Mouse (Mus musculus) mature B cell (primary cell): ENCODE results near the gene Inafm1.

Experiments used
- in situ Hi-C: fragments of 300-500 bp; cut with MboI; formaldehyde crosslinking; loops from 2 replicates; pipeline ENCODE4 v1.14.3; 2019

The Inafm1 gene

DNA sequence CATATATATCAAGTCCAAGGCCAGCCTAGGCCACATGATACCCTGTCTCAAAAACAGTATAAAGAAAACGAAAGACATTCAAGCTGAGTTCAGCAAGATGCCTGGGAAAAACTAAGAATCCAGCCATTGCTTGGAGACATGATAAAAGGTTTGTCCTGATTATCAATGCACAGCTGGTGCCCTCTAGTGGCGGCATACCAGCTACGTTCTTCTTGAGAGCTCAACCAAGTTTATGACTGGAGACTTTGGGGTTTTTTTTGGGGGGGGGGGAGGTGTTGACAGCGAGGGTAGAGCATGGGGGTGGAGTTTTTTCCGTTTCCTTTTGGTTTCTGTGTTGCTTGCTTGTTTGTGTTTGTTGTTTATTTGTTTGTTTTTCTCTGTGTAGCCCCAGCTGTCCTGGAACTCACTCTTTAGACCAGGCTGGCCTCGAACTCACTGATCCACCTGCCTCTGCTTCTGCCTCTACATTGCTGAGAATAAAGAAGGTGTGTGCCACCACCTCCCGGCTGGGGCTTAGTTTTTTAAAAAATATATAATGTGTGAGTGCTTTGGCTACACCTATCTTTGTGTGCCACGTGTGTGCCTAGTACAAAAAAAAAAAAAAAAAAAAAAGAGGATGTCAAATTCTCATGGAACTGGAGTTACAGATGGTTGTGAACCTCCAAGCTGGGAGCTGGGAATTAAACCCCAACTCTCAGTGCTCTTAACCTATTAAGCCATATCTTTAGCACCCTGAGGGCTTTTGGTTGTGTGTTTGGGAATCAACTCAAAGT lies 10.2 kb downstream of the Inafm1 start:
- in situ Hi-C loops: no loop called here

GRCm38 (mm10) chr7:16261097-16261496 lies 12.3 kb downstream of the Inafm1 start:
- in situ Hi-C loops: no loop called here

- in situ Hi-C loops: loop anchor here (5.0 kb wide), 1 partner anchor 67 kb away; no protein-coding TSS in a partner anchor
Observed at GRCm38 (mm10) chr7:16259110-16259590, 14.3 kb downstream of the Inafm1 start, which contains the start of gene C5ar1. C5ar1 (minus strand) TSS chr7:16259540.

DNA sequence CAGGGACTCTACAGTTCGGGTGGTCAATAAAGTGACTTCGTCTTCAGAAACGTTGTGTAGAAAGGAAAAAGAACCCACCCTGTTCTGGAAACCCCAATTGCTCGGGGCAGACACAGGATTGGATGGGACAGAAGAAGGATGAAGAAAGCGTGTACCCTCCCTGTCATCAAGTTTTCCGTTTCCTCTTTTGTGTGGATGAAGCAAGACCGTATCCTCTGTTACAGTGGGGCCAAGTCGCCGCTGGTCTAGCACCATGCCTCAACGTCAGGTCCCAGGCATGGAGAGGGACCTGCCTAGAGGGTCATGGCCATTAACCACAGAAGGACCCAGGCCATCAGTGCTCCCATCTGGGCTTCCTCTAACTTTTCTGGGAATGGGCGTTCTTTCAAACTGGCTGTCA lies 15.6 kb downstream of the Inafm1 start:
- in situ Hi-C loops: loop anchor here (5.0 kb wide), 1 partner anchor 66 kb away; no protein-coding TSS in a partner anchor

DNA sequence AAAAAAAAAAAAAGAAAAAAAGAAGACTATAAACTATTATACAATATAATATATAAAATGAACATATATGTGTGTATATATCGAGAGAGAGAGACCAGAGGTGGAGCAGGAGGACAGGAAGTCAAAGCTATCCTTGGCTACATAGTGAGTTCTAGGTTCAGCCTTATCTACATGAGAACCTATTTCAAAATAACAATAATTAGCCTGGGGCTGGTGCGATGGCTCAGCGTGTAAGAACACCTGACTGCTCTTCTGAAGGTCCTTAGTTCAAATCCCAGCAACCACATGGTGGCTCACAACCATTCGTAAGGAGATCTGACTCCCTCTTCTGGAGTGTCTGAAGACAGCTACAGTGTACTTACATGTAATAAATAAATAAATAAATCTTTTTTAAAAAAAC lies 17.5 kb downstream of the Inafm1 start:
- in situ Hi-C loops: loop anchor here (5.0 kb wide), 1 partner anchor 64 kb away; no protein-coding TSS in a partner anchor

DNA sequence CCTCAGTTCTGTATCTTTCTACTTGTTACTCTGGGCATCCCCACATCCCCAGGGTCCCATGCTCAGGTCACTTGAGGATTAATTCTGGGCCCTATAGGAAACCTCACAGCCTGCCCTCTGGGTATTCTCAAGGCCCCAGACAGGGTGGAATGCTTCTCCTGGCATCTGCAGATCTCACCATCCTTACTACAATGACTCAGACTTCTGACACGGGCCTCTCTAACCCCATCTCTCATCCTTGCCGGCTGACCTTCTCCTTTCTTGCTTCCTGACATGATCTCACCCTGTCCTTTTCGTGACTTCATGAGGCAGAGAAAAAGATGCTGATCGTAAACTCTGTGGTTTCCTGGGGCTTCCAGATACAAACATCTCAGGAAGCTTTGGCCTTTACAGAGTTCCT lies 19.2 kb downstream of the Inafm1 start:
- in situ Hi-C loops: no loop called here

- in situ Hi-C loops: no loop called here
Observed at GRCm38 (mm10) chr7:16250687-16251086, 22.7 kb downstream of the Inafm1 start.

DNA sequence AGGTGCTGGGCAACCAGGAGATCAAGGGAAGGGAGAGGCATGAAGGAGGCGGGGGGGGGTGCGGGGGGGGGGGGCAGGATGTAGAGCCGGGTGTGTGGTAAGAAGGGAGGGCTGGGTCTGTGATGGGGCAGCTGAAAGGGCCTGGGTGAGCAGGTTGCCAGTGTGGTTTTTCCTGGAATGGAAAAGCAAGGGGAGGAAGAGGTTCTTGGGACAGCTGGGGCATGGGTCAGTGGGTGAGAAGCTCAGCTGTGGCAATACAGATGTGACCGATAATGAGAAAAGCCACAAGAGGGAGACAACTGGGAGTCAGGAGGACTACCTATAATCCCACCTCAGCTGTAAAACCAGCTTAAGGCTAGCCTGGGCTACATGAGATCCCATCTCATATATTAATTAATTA lies 27.5 kb downstream of the Inafm1 start:
- in situ Hi-C loops: no loop called here

DNA sequence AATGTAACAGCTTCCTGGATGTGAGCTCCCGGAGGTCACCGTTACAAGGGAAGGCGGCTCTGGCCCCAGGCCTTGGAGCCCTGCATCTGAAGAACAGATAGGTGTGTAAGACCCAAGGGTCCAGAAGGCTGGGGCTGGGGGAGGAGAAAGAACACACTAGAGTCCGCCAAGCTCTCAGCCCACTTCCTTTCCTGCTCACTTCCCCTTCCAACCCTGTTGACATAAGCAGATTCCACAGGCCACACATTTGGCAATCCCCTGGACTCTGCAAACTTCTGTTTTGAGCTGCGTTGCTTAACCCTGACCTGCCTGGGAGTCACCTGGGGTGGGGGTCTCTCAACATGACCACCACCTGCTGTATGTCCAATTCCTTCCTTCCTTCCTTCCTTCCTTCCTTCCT lies 29.4 kb downstream of the Inafm1 start, which contains the start of gene C5ar2:
C5ar2 (minus strand) TSS at position 88 of the 400 bp plus-strand sequence.
- in situ Hi-C loops: no loop called here

GRCm38 (mm10) chr7:16242198-16242597 lies 31.2 kb downstream of the Inafm1 start:
- in situ Hi-C loops: no loop called here

GRCm38 (mm10) chr7:16241787-16242186 lies 31.6 kb downstream of the Inafm1 start:
- in situ Hi-C loops: no loop called here

DNA sequence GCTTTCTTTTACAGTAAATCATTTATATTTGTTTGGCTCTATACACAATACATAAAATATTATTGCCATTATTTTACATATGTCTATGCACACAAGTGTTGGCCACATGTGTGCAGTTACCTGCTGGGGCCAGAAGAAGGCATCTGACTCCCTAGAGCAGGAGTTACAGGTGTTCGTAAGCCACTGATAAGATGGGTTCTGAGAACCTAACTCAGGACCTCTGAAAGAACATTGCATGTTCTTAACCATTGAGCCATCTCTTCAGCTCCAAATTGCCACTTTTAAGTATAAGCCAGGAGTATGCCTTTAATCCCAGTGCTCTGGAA lies 32.5 kb downstream of the Inafm1 start:
- in situ Hi-C loops: no loop called here

DNA sequence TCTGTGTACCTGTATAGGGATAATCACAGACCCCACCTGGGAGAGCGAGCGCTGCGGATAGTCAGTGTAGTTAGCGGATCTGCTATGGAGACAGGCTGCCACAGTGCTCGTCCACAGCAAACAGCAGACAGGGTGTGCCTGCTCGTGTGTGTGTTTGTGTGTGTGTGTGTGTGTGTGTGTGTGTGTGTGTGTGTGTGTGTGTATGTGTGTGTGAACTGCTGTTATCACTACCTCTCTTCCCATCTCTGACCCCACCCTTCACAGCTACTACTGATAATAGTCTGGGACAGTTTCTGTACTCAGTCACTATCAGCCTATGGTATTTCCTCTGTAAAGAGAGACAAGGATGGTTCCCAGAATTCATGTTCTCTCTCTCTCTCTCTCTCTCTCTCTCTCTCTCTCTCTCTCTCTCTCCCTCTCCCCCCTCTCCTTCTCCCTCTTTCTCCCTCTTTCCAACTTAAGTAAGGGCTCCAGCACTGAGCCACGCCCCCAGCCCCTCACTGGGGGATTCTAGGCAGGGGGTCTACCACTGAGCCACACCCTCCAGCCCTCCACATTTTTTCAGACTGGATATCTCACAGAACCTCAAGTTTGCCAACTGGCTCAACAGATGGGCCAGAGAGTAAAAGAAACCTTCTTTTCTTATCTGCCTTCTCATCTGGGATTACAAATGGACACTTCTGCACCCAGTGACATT lies 33.0 kb downstream of the Inafm1 start:
- in situ Hi-C loops: no loop called here

GRCm38 (mm10) chr7:16239554-16239997 lies 33.8 kb downstream of the Inafm1 start:
- in situ Hi-C loops: no loop called here

DNA sequence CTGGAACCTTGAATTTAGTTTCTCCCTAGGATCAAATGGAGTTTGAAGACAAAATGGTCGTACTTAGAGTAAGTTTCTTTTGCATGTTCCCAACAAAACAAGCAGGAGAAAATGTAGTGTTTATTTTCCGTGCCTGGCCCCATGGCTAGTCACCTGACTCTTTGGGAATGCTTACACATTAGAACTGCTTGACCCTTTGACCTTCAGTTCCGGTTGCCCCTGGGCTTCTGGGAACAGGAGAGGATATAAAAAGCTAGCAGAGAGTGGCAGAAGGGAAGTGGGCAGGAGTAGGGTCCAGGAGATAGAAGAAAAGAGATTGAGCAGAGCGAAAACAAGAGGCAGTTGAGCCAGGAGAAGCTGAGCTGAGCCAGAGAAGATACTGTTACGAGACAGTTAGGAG lies 43.5 kb downstream of the Inafm1 start:
- in situ Hi-C loops: no loop called here
